7 mouse cellular contexts compared by ENCODE assay signal in genomic region chr15:79028823-79029484, GRCm38 (mm10). TPM values are rescaled to one million over a fixed set of nuclear protein-coding genes. Genes with fewer than 3 reads are reported as not detected.
A peak's percentile ranks its signal among the peaks of the same experiment; 100 is the strongest.
DNase-seq lines count a peak whose midpoint lies in the region; ATAC-seq and TF ChIP-seq lines count a peak whose summit lies in the region.

No protein-coding gene starts in this region.

- H3K4me1 ChIP-seq in megakaryocyte, embryonic 14.5 days: peaks cover 43% of the 10 kb centered on the region
- peaks cover 71% of the 10 kb centered on the region for H3K4me1 ChIP-seq in forebrain, embryonic 10.5 days
- H3K4me1 ChIP-seq in limb, embryonic 10.5 days: peaks cover 69% of the 10 kb centered on the region
- peaks cover 12% of the 10 kb centered on the region for H3K4me1 ChIP-seq in small intestine, adult 2 months (ENCODE audit: control insufficient read depth, insufficient read depth, insufficient read length, low read length)

- DNase-seq in forebrain, embryonic 10.5 days (ENCODE audit: extremely low spot score, low spot score): peak; percentile 43
- DNase-seq in limb, embryonic 10.5 days (ENCODE audit: low spot score): peak; percentile 53
- no peak for DNase-seq in B cell, adult 2 months
- DNase-seq in cerebellum, adult 9-11 months: no peak

- 35% methylated on average over 16 of the region's 16 CpGs for WGBS in forebrain, embryonic 10.5 days
- 39% methylated on average over 16 of the region's 16 CpGs for whole genome bisulfite sequencing in limb, embryonic 10.5 days
- 9% methylated on average over 16 of the region's 16 CpGs for WGBS in small intestine, adult 2 months

- peaks cover 52% of the 10 kb centered on the region for H3K27me3 ChIP-seq in megakaryocyte, embryonic 14.5 days (replicated peaks)
- H3K27me3 ChIP-seq in forebrain, embryonic 10.5 days (ENCODE audit: poor library complexity, severe bottlenecking): peaks cover 32% of the 10 kb centered on the region
- 0 out of 2 replicates have a peak, but pooled peaks cover 10% of the 10 kb centered on the region for H3K27me3 ChIP-seq in limb, embryonic 10.5 days (ENCODE audit: low read depth, poor library complexity, severe bottlenecking)
- H3K27me3 ChIP-seq in small intestine, adult 2 months (ENCODE audit: control insufficient read depth, insufficient read depth, low read length): no peaks in the 10 kb centered on the region

- H3K4me3 ChIP-seq in megakaryocyte, embryonic 14.5 days (replicated peaks): peak overlapping the region; percentile 96
- peak overlapping the region; percentile 73 for H3K4me3 ChIP-seq in forebrain, embryonic 10.5 days
- peak overlapping the region; percentile 76 for H3K4me3 ChIP-seq in limb, embryonic 10.5 days
- H3K4me3 ChIP-seq in small intestine, adult 2 months (ENCODE audit: low read depth, low read length): peak overlapping the region; percentile 98

- no peak for ATAC-seq in megakaryocyte, adult 5-6 weeks (ENCODE audit: poor library complexity, severe bottlenecking)

- TF ChIP-seq POLR2A in small intestine, adult 2 months (IDR thresholded peaks at IDR 0.05; ENCODE audit: low read depth, low read length): no peak

- H3K27ac ChIP-seq in forebrain, embryonic 10.5 days: peak overlapping the region; percentile 99
- peak overlapping the region; percentile 100 for H3K27ac ChIP-seq in limb, embryonic 10.5 days
- peak overlapping the region; percentile 92 for H3K27ac ChIP-seq in small intestine, adult 2 months (ENCODE audit: insufficient read depth, low read depth, low read length)

- no peaks in the 10 kb centered on the region for H3K9me3 ChIP-seq in megakaryocyte, embryonic 14.5 days
- no peaks in the 10 kb centered on the region for H3K9me3 ChIP-seq in forebrain, embryonic 10.5 days
- H3K9me3 ChIP-seq in limb, embryonic 10.5 days (replicated peaks): no peaks in the 10 kb centered on the region

- TF ChIP-seq CTCF in small intestine, adult 2 months (IDR thresholded peaks at IDR 0.05; ENCODE audit: extremely low read depth, insufficient read length, insufficient replicate concordance, low read depth, low read length): no peak

- no peaks in the 10 kb centered on the region for H3K36me3 ChIP-seq in megakaryocyte, embryonic 14.5 days (replicated peaks; ENCODE audit: low read length)
- no peaks in the 10 kb centered on the region; the same call in 1 of the 2 replicates for H3K36me3 ChIP-seq in forebrain, embryonic 10.5 days (replicated peaks)
- peaks cover 1% of the 10 kb centered on the region; the same call in 1 of the 2 replicates for H3K36me3 ChIP-seq in limb, embryonic 10.5 days
- H3K36me3 ChIP-seq in small intestine, adult 2 months (ENCODE audit: control insufficient read depth, insufficient read depth, low read length): no peaks in the 10 kb centered on the region

RNA-seq across cellular contexts. Expression of gene H1f0, which starts 0.7 kb away (rescaled TPM):
- 211 and 406 TPM in 2 replicates for polyA plus RNA-seq in megakaryocyte, embryonic 14.5 days (2012; ENCODE audit: insufficient read depth, low replicate concordance)
- 47.9 and 51.3 TPM in 2 replicates for total RNA-seq in megakaryocyte, adult 5-6 weeks (2015)
- total RNA-seq in megakaryocyte, adult 5-6 weeks (2017): 87.2 and 90.0 TPM in 2 replicates
- 427 and 444 TPM in 2 replicates for polyA plus RNA-seq in forebrain, embryonic 10.5 days (2016; fragmentation: Nextera tagmentation; extraction: Ambion mirVana)
- polyA plus RNA-seq in limb, embryonic 10.5 days (2016; fragmentation: Nextera tagmentation; extraction: Ambion mirVana): 330 and 448 TPM in 2 replicates
- 120 and 218 TPM in 2 replicates for polyA plus RNA-seq in small intestine, adult 2 months (2012; rRNA removed)

RNA-seq across cellular contexts. Expression of gene Galr3, which starts 12.7 kb away (rescaled TPM):
- polyA plus RNA-seq in megakaryocyte, embryonic 14.5 days (2012; ENCODE audit: insufficient read depth, low replicate concordance): 10.8 and 18.1 TPM in 2 replicates
- not detected in 2 replicates for total RNA-seq in megakaryocyte, adult 5-6 weeks (2015)
- not detected in 2 replicates for total RNA-seq in megakaryocyte, adult 5-6 weeks (2017)
- polyA plus RNA-seq in forebrain, embryonic 10.5 days (2016; fragmentation: Nextera tagmentation; extraction: Ambion mirVana): not detected in 2 replicates
- 0.13 TPM in 1 of 2 replicates, not detected in the other for polyA plus RNA-seq in limb, embryonic 10.5 days (2016; fragmentation: Nextera tagmentation; extraction: Ambion mirVana)
- polyA plus RNA-seq in small intestine, adult 2 months (2012; rRNA removed): 2.2 and 8.0 TPM in 2 replicates

RNA-seq across cellular contexts. Expression of gene Ankrd54, which starts 33.7 kb away (rescaled TPM):
- 32.5 and 90.9 TPM in 2 replicates for polyA plus RNA-seq in megakaryocyte, embryonic 14.5 days (2012; ENCODE audit: insufficient read depth, low replicate concordance)
- total RNA-seq in megakaryocyte, adult 5-6 weeks (2015): 13.5 and 14.3 TPM in 2 replicates
- 10.3 and 11.2 TPM in 2 replicates for total RNA-seq in megakaryocyte, adult 5-6 weeks (2017)
- polyA plus RNA-seq in forebrain, embryonic 10.5 days (2016; fragmentation: Nextera tagmentation; extraction: Ambion mirVana): 56.0 and 60.5 TPM in 2 replicates
- polyA plus RNA-seq in limb, embryonic 10.5 days (2016; fragmentation: Nextera tagmentation; extraction: Ambion mirVana): 73.8 and 77.9 TPM in 2 replicates
- polyA plus RNA-seq in small intestine, adult 2 months (2012; rRNA removed): 70.4 and 92.7 TPM in 2 replicates

RNA-seq across cellular contexts. Expression of gene Eif3l, which starts 46.0 kb away (rescaled TPM):
- 9.1 and 10.8 TPM in 2 replicates for polyA plus RNA-seq in megakaryocyte, embryonic 14.5 days (2012; ENCODE audit: insufficient read depth, low replicate concordance)
- total RNA-seq in megakaryocyte, adult 5-6 weeks (2015): 110 and 116 TPM in 2 replicates
- 153 and 155 TPM in 2 replicates for total RNA-seq in megakaryocyte, adult 5-6 weeks (2017)
- polyA plus RNA-seq in forebrain, embryonic 10.5 days (2016; fragmentation: Nextera tagmentation; extraction: Ambion mirVana): 283 and 289 TPM in 2 replicates
- polyA plus RNA-seq in limb, embryonic 10.5 days (2016; fragmentation: Nextera tagmentation; extraction: Ambion mirVana): 278 and 295 TPM in 2 replicates
- polyA plus RNA-seq in small intestine, adult 2 months (2012; rRNA removed): 52.5 and 88.3 TPM in 2 replicates

Comparison
In these comparisons a context has a peak if more than half of its experiments do, and no peak if none do; other contexts are left out.
1. DNase-seq: peak in forebrain, embryonic 10.5 days (single experiment) and limb, embryonic 10.5 days (single experiment); none in B cell, adult 2 months (0 of 2) and cerebellum, adult 9-11 months (single experiment).
2. Peak in every context shown above with its lines, with median percentiles within 50 percentile points of each other: H3K4me3 ChIP-seq and H3K27ac ChIP-seq.